Mouse (Mus musculus): Measurements from ENCODE around the gene Ccdc152. TPM values are rescaled to one million over a fixed set of nuclear protein-coding genes. Genes with fewer than 3 reads are reported as not detected.

Ccdc152 gene
- polyA plus RNA-seq (2011; ENCODE audit: insufficient read depth, insufficient read length, low read depth, missing spikeins), result 0.45 TPM in 1 of 2 replicates, not detected in the other

GRCm38 (mm10) chr15:3303426-3303825 is at the start of gene Ccdc152:
Gene Ccdc152, minus strand, starts transcription at chr15:3303526.
- Histone ChIP-seq H3K9me3 (replicated peaks; ENCODE audit: control insufficient read depth, insufficient read depth, low read length, poor library complexity, severe bottlenecking) (no peaks in the 10 kb centered on the region), H3K27ac (ENCODE audit: insufficient read depth, low read length) (no peak within 1 kb of the TSS), H3K4me1 (ENCODE audit: control insufficient read depth, insufficient read depth, low read length) (no peaks in the 10 kb centered on the region), H3K27me3 (ENCODE audit: control insufficient read depth, insufficient read depth, low read length, poor library complexity, severe bottlenecking) (no peaks in the 10 kb centered on the region), H3K4me3 (ENCODE audit: low read depth, low read length) (no peak within 1 kb of the TSS), H3K9ac (ENCODE audit: low read depth, poor library complexity, severe bottlenecking) (no peak within 1 kb of the TSS), H3K36me3 (ENCODE audit: control insufficient read depth, insufficient read depth, low read length, poor library complexity, severe bottlenecking) (no peaks in the 10 kb centered on the region)
- TF ChIP-seq POLR2A (IDR thresholded peaks at IDR 0.05; ENCODE audit: insufficient read depth, low read length) (no peak), CTCF (IDR thresholded peaks at IDR 0.05; ENCODE audit: low read depth, low read length) (no peak), EP300 (IDR thresholded peaks at IDR 0.05; ENCODE audit: insufficient read depth, low read depth, low read length) (no peak)

- Histone ChIP-seq H3K4me1 (ENCODE audit: control insufficient read depth, insufficient read depth, low read length) (no peaks in the 10 kb centered on the region), H3K9me3 (replicated peaks; ENCODE audit: control insufficient read depth, insufficient read depth, low read length, poor library complexity, severe bottlenecking) (no peaks in the 10 kb centered on the region), H3K27me3 (ENCODE audit: control insufficient read depth, insufficient read depth, low read length, poor library complexity, severe bottlenecking) (no peaks in the 10 kb centered on the region), H3K36me3 (ENCODE audit: control insufficient read depth, insufficient read depth, low read length, poor library complexity, severe bottlenecking) (no peaks in the 10 kb centered on the region), H3K27ac (ENCODE audit: insufficient read depth, low read length) (no peak overlapping the region), H3K9ac (ENCODE audit: low read depth, poor library complexity, severe bottlenecking) (no peak overlapping the region), H3K4me3 (ENCODE audit: low read depth, low read length) (no peak overlapping the region)
- no peak for TF ChIP-seq EP300 (IDR thresholded peaks at IDR 0.05; ENCODE audit: insufficient read depth, low read depth, low read length)
- no peak for TF ChIP-seq CTCF (IDR thresholded peaks at IDR 0.05; ENCODE audit: low read depth, low read length)
- TF ChIP-seq POLR2A (IDR thresholded peaks at IDR 0.05; ENCODE audit: insufficient read depth, low read length), result no peak
These were observed 46.2 kb upstream of the Ccdc152 start for GRCm38 (mm10) chr15:3349306-3350064.

- H3K4me3 ChIP-seq (ENCODE audit: low read depth, low read length), result no peak overlapping the region
- H3K9me3 ChIP-seq (replicated peaks; ENCODE audit: control insufficient read depth, insufficient read depth, low read length, poor library complexity, severe bottlenecking), result no peaks in the 10 kb centered on the region
- no peaks in the 10 kb centered on the region for H3K27me3 ChIP-seq (ENCODE audit: control insufficient read depth, insufficient read depth, low read length, poor library complexity, severe bottlenecking)
- no peaks in the 10 kb centered on the region for H3K36me3 ChIP-seq (ENCODE audit: control insufficient read depth, insufficient read depth, low read length, poor library complexity, severe bottlenecking)
- H3K27ac ChIP-seq (ENCODE audit: insufficient read depth, low read length), result no peak overlapping the region
- H3K4me1 ChIP-seq (ENCODE audit: control insufficient read depth, insufficient read depth, low read length), result no peaks in the 10 kb centered on the region
- no peak for TF ChIP-seq EP300 (IDR thresholded peaks at IDR 0.05; ENCODE audit: insufficient read depth, low read depth, low read length)
- no peak for TF ChIP-seq POLR2A (IDR thresholded peaks at IDR 0.05; ENCODE audit: insufficient read depth, low read length)
- no peak for TF ChIP-seq CTCF (IDR thresholded peaks at IDR 0.05; ENCODE audit: low read depth, low read length)
- no peak overlapping the region for H3K9ac ChIP-seq (ENCODE audit: low read depth, poor library complexity, severe bottlenecking)
These were observed 43.4 kb upstream of the Ccdc152 start for GRCm38 (mm10) chr15:3346682-3347081.

GRCm38 (mm10) chr15:3344555-3344954 is 41.2 kb upstream of the Ccdc152 start:
- TF ChIP-seq CTCF (IDR thresholded peaks at IDR 0.05; ENCODE audit: low read depth, low read length), result no peak
- TF ChIP-seq POLR2A (IDR thresholded peaks at IDR 0.05; ENCODE audit: insufficient read depth, low read length), result no peak
- no peak for TF ChIP-seq EP300 (IDR thresholded peaks at IDR 0.05; ENCODE audit: insufficient read depth, low read depth, low read length)
- no peak overlapping the region for H3K9ac ChIP-seq (ENCODE audit: low read depth, poor library complexity, severe bottlenecking)

GRCm38 (mm10) chr15:3341806-3342582 is 38.7 kb upstream of the Ccdc152 start:
- TF ChIP-seq EP300 (IDR thresholded peaks at IDR 0.05; ENCODE audit: insufficient read depth, low read depth, low read length), result no peak
- TF ChIP-seq POLR2A (IDR thresholded peaks at IDR 0.05; ENCODE audit: insufficient read depth, low read length), result no peak
- TF ChIP-seq CTCF (IDR thresholded peaks at IDR 0.05; ENCODE audit: low read depth, low read length), result no peak
- H3K4me3 ChIP-seq (ENCODE audit: low read depth, low read length), result no peak overlapping the region
- no peaks in the 10 kb centered on the region for H3K36me3 ChIP-seq (ENCODE audit: control insufficient read depth, insufficient read depth, low read length, poor library complexity, severe bottlenecking)
- H3K27me3 ChIP-seq (ENCODE audit: control insufficient read depth, insufficient read depth, low read length, poor library complexity, severe bottlenecking), result no peaks in the 10 kb centered on the region
- no peaks in the 10 kb centered on the region for H3K4me1 ChIP-seq (ENCODE audit: control insufficient read depth, insufficient read depth, low read length)
- no peak overlapping the region for H3K27ac ChIP-seq (ENCODE audit: insufficient read depth, low read length)
- H3K9me3 ChIP-seq (replicated peaks; ENCODE audit: control insufficient read depth, insufficient read depth, low read length, poor library complexity, severe bottlenecking), result no peaks in the 10 kb centered on the region
- H3K9ac ChIP-seq (ENCODE audit: low read depth, poor library complexity, severe bottlenecking), result no peak overlapping the region

More at GRCm38 (mm10) chr15:3344555-3344954, 41.2 kb upstream of the Ccdc152 start:
- Histone ChIP-seq H3K27me3 (ENCODE audit: control insufficient read depth, insufficient read depth, low read length, poor library complexity, severe bottlenecking) (no peaks in the 10 kb centered on the region), H3K4me1 (ENCODE audit: control insufficient read depth, insufficient read depth, low read length) (no peaks in the 10 kb centered on the region), H3K27ac (ENCODE audit: insufficient read depth, low read length) (no peak overlapping the region), H3K36me3 (ENCODE audit: control insufficient read depth, insufficient read depth, low read length, poor library complexity, severe bottlenecking) (no peaks in the 10 kb centered on the region), H3K4me3 (ENCODE audit: low read depth, low read length) (no peak overlapping the region), H3K9me3 (replicated peaks; ENCODE audit: control insufficient read depth, insufficient read depth, low read length, poor library complexity, severe bottlenecking) (no peaks in the 10 kb centered on the region)
